ENCODE assay signal across 8 mouse cellular contexts in the genomic region with DNA sequence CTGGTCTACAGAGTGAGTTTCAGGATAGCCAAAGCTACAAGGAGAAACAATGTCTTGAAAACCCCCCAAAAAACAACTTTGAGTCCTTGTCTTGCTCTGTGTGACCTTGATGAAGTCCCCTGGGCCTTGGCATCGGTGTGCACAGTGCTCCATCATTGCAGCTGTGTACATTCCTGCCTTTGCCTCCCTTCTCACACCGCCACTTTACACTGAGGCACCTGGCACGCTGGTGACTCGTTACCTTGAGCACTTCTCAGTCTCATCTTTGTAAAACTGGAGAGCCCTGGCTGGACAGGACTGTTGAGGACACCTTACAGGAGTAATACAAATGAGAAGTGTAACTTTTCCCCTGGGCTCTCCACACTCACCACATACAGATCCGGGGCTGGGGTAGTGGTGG. TPM values are rescaled to one million over a fixed set of nuclear protein-coding genes. Genes with fewer than 3 reads are reported as not detected.
DNase-seq lines count a peak whose midpoint lies in the region; ATAC-seq lines count a peak whose summit lies in the region.

No protein-coding gene starts in this region.

- peaks cover 51% of the 10 kb centered on the region for H3K36me3 ChIP-seq in heart, embryonic 15.5 days
- peaks cover 67% of the 10 kb centered on the region for H3K36me3 ChIP-seq in embryonic facial prominence, embryonic 10.5 days (replicated peaks)
- H3K36me3 ChIP-seq in hindbrain, embryonic 15.5 days, result peaks cover 39% of the 10 kb centered on the region
- peaks cover 58% of the 10 kb centered on the region for H3K36me3 ChIP-seq in midbrain, embryonic 13.5 days

- H3K4me1 ChIP-seq in heart, embryonic 15.5 days (replicated peaks), result peaks cover 27% of the 10 kb centered on the region
- peaks cover 20% of the 10 kb centered on the region for H3K4me1 ChIP-seq in embryonic facial prominence, embryonic 10.5 days
- peaks cover 20% of the 10 kb centered on the region for H3K4me1 ChIP-seq in hindbrain, embryonic 15.5 days (replicated peaks)
- peaks cover 20% of the 10 kb centered on the region for H3K4me1 ChIP-seq in midbrain, embryonic 13.5 days (replicated peaks)

- no peak for ATAC-seq in heart, embryonic 15.5 days (replicated peaks; ENCODE audit: insufficient number of reproducible peaks, insufficient read depth, low FRiP score, low read depth)
- no peak for ATAC-seq in hindbrain, embryonic 15.5 days (ENCODE audit: low FRiP score, low read depth)
- no peak for ATAC-seq in midbrain, embryonic 13.5 days
- ATAC-seq in erythroid progenitor cell, adult 5-6 weeks (replicated peaks; ENCODE audit: low FRiP score, poor library complexity, severe bottlenecking), result no peak

- H3K27ac ChIP-seq in heart, embryonic 15.5 days, result peak overlapping the region; percentile 86; the same call in 1 of the 2 replicates
- peak overlapping the region; percentile 88 for H3K27ac ChIP-seq in embryonic facial prominence, embryonic 10.5 days (replicated peaks)
- H3K27ac ChIP-seq in hindbrain, embryonic 15.5 days (replicated peaks), result 0 out of 2 replicates have a peak overlapping the region, but pooled peaks have one; percentile 81
- no peak overlapping the region for H3K27ac ChIP-seq in midbrain, embryonic 13.5 days

- no peaks in the 10 kb centered on the region for H3K9me3 ChIP-seq in heart, embryonic 15.5 days (replicated peaks)
- H3K9me3 ChIP-seq in embryonic facial prominence, embryonic 10.5 days, result no peaks in the 10 kb centered on the region
- H3K9me3 ChIP-seq in hindbrain, embryonic 15.5 days, result no peaks in the 10 kb centered on the region
- H3K9me3 ChIP-seq in midbrain, embryonic 13.5 days, result no peaks in the 10 kb centered on the region

- DNase-seq in heart, postnatal 10 days, result no peak
- DNase-seq in embryonic facial prominence, embryonic 10.5 days (ENCODE audit: low spot score), result no peak
- DNase-seq in spleen, postnatal 36 days (ENCODE audit: low spot score in 2 of 2), result no peak
- no peak for DNase-seq in thymus, postnatal 10 days (ENCODE audit: low spot score in 2 of 2)

- intact Hi-C loops in heart, postnatal 10 days (cut with DNase I), result no loop called here

- WGBS in heart, embryonic 15.5 days, result 65% methylated on average over 5 of the region's 5 CpGs
- WGBS in embryonic facial prominence, embryonic 10.5 days, result 73% methylated on average over 5 of the region's 5 CpGs
- WGBS in hindbrain, embryonic 15.5 days, result 69% methylated on average over 5 of the region's 5 CpGs
- 74% methylated on average over 5 of the region's 5 CpGs for WGBS in midbrain, embryonic 13.5 days

- peak overlapping the region; percentile 68 for H3K9ac ChIP-seq in heart, embryonic 15.5 days
- H3K9ac ChIP-seq in hindbrain, embryonic 15.5 days, result peak overlapping the region; percentile 46; the same call in 1 of the 2 replicates
- 0 out of 2 replicates have a peak overlapping the region, but pooled peaks have one; percentile 58 for H3K9ac ChIP-seq in midbrain, embryonic 13.5 days (replicated peaks)

- H3K27me3 ChIP-seq in heart, embryonic 15.5 days, result no peaks in the 10 kb centered on the region
- no peaks in the 10 kb centered on the region for H3K27me3 ChIP-seq in embryonic facial prominence, embryonic 10.5 days (replicated peaks; ENCODE audit: low read depth, poor library complexity, severe bottlenecking)
- no peaks in the 10 kb centered on the region for H3K27me3 ChIP-seq in hindbrain, embryonic 15.5 days
- H3K27me3 ChIP-seq in midbrain, embryonic 13.5 days, result no peaks in the 10 kb centered on the region

- peak overlapping the region; percentile 96 for H3K4me2 ChIP-seq in heart, embryonic 15.5 days
- H3K4me2 ChIP-seq in hindbrain, embryonic 15.5 days, result peak overlapping the region; percentile 94
- H3K4me2 ChIP-seq in midbrain, embryonic 13.5 days (replicated peaks), result peak overlapping the region; percentile 91

- H3K4me3 ChIP-seq in heart, embryonic 15.5 days, result peak overlapping the region; percentile 81
- peak overlapping the region; percentile 96 for H3K4me3 ChIP-seq in embryonic facial prominence, embryonic 10.5 days
- H3K4me3 ChIP-seq in hindbrain, embryonic 15.5 days, result peak overlapping the region; percentile 84
- peak overlapping the region; percentile 94 for H3K4me3 ChIP-seq in midbrain, embryonic 13.5 days (replicated peaks)

RNA-seq across cellular contexts. Expression of a gene that starts 1.2 kb away (rescaled TPM):
- 10.6 and 12.6 TPM in 2 replicates for polyA plus RNA-seq in heart, embryonic 15.5 days (2015; fragmentation: Nextera tagmentation; extraction: Ambion mirVana)
- total RNA-seq in heart, postnatal 10 days (2021), result 1 to 10 TPM; 7.3 to 8.7 TPM
- polyA plus RNA-seq in embryonic facial prominence, embryonic 10.5 days (2016; fragmentation: Nextera tagmentation; extraction: Ambion mirVana), result 11.8 and 15.3 TPM in 2 replicates
- 10.1 and 12.2 TPM in 2 replicates for polyA plus RNA-seq in hindbrain, embryonic 15.5 days (2015; fragmentation: Nextera tagmentation; extraction: Ambion mirVana)
- 13.0 and 14.5 TPM in 2 replicates for polyA plus RNA-seq in midbrain, embryonic 13.5 days (2015; fragmentation: Nextera tagmentation; extraction: Ambion mirVana)
- 21.8 and 32.1 TPM in 2 replicates for total RNA-seq in erythroid progenitor cell, adult 5-6 weeks (2015; ENCODE audit: low replicate concordance)
- 26.7 and 41.9 TPM in 2 replicates for total RNA-seq in erythroid progenitor cell, adult 5-6 weeks (2017; ENCODE audit: low replicate concordance)

RNA-seq across cellular contexts. Expression of a gene that starts 1.4 kb away (rescaled TPM):
- polyA plus RNA-seq in heart, embryonic 15.5 days (2015; fragmentation: Nextera tagmentation; extraction: Ambion mirVana), result 27.9 and 32.3 TPM in 2 replicates
- 10 to 100 TPM; 54.3 to 57.0 TPM for total RNA-seq in heart, postnatal 10 days (2021)
- polyA plus RNA-seq in embryonic facial prominence, embryonic 10.5 days (2016; fragmentation: Nextera tagmentation; extraction: Ambion mirVana), result 61.2 and 64.2 TPM in 2 replicates
- polyA plus RNA-seq in hindbrain, embryonic 15.5 days (2015; fragmentation: Nextera tagmentation; extraction: Ambion mirVana), result 41.4 and 44.9 TPM in 2 replicates
- 53.3 and 54.4 TPM in 2 replicates for polyA plus RNA-seq in midbrain, embryonic 13.5 days (2015; fragmentation: Nextera tagmentation; extraction: Ambion mirVana)
- 22.0 and 49.9 TPM in 2 replicates for total RNA-seq in erythroid progenitor cell, adult 5-6 weeks (2015; ENCODE audit: low replicate concordance)
- 60.3 and 108 TPM in 2 replicates for total RNA-seq in erythroid progenitor cell, adult 5-6 weeks (2017; ENCODE audit: low replicate concordance)

RNA-seq across cellular contexts. Expression of a gene that starts 14.1 kb away (rescaled TPM):
- 27.5 and 36.5 TPM in 2 replicates for polyA plus RNA-seq in heart, embryonic 15.5 days (2015; fragmentation: Nextera tagmentation; extraction: Ambion mirVana)
- total RNA-seq in heart, postnatal 10 days (2021), result 10 to 100 TPM; 21.0 to 21.1 TPM
- polyA plus RNA-seq in embryonic facial prominence, embryonic 10.5 days (2016; fragmentation: Nextera tagmentation; extraction: Ambion mirVana), result 40.7 and 43.4 TPM in 2 replicates
- polyA plus RNA-seq in hindbrain, embryonic 15.5 days (2015; fragmentation: Nextera tagmentation; extraction: Ambion mirVana), result 59.3 and 59.4 TPM in 2 replicates
- 59.4 and 63.2 TPM in 2 replicates for polyA plus RNA-seq in midbrain, embryonic 13.5 days (2015; fragmentation: Nextera tagmentation; extraction: Ambion mirVana)
- total RNA-seq in erythroid progenitor cell, adult 5-6 weeks (2015; ENCODE audit: low replicate concordance), result 58.7 and 76.0 TPM in 2 replicates
- 27.9 and 44.7 TPM in 2 replicates for total RNA-seq in erythroid progenitor cell, adult 5-6 weeks (2017; ENCODE audit: low replicate concordance)

RNA-seq across cellular contexts. Expression of a gene that starts 26.0 kb away (rescaled TPM):
- polyA plus RNA-seq in heart, embryonic 15.5 days (2015; fragmentation: Nextera tagmentation; extraction: Ambion mirVana), result 2.9 and 4.1 TPM in 2 replicates
- total RNA-seq in heart, postnatal 10 days (2021), result not detected
- polyA plus RNA-seq in embryonic facial prominence, embryonic 10.5 days (2016; fragmentation: Nextera tagmentation; extraction: Ambion mirVana), result 5.1 and 7.3 TPM in 2 replicates
- 7.6 and 10.3 TPM in 2 replicates for polyA plus RNA-seq in hindbrain, embryonic 15.5 days (2015; fragmentation: Nextera tagmentation; extraction: Ambion mirVana)
- polyA plus RNA-seq in midbrain, embryonic 13.5 days (2015; fragmentation: Nextera tagmentation; extraction: Ambion mirVana), result 6.3 and 8.3 TPM in 2 replicates
- total RNA-seq in erythroid progenitor cell, adult 5-6 weeks (2015; ENCODE audit: low replicate concordance), result 6.5 TPM in 1 of 2 replicates, not detected in the other
- 1.3 TPM in 1 of 2 replicates, not detected in the other for total RNA-seq in erythroid progenitor cell, adult 5-6 weeks (2017; ENCODE audit: low replicate concordance)

RNA-seq across cellular contexts. Expression of a gene that starts 28.4 kb away (rescaled TPM):
- polyA plus RNA-seq in heart, embryonic 15.5 days (2015; fragmentation: Nextera tagmentation; extraction: Ambion mirVana), result 7.8 and 10.5 TPM in 2 replicates
- 10 to 100 TPM; 32.4 to 35.1 TPM for total RNA-seq in heart, postnatal 10 days (2021)
- polyA plus RNA-seq in embryonic facial prominence, embryonic 10.5 days (2016; fragmentation: Nextera tagmentation; extraction: Ambion mirVana), result 31.6 and 33.6 TPM in 2 replicates
- polyA plus RNA-seq in hindbrain, embryonic 15.5 days (2015; fragmentation: Nextera tagmentation; extraction: Ambion mirVana), result 18.7 and 19.1 TPM in 2 replicates
- 30.8 and 32.5 TPM in 2 replicates for polyA plus RNA-seq in midbrain, embryonic 13.5 days (2015; fragmentation: Nextera tagmentation; extraction: Ambion mirVana)
- total RNA-seq in erythroid progenitor cell, adult 5-6 weeks (2015; ENCODE audit: low replicate concordance), result 2.2 and 5.4 TPM in 2 replicates
- total RNA-seq in erythroid progenitor cell, adult 5-6 weeks (2017; ENCODE audit: low replicate concordance), result 0.38 and 1.3 TPM in 2 replicates
